In the genomic region with DNA sequence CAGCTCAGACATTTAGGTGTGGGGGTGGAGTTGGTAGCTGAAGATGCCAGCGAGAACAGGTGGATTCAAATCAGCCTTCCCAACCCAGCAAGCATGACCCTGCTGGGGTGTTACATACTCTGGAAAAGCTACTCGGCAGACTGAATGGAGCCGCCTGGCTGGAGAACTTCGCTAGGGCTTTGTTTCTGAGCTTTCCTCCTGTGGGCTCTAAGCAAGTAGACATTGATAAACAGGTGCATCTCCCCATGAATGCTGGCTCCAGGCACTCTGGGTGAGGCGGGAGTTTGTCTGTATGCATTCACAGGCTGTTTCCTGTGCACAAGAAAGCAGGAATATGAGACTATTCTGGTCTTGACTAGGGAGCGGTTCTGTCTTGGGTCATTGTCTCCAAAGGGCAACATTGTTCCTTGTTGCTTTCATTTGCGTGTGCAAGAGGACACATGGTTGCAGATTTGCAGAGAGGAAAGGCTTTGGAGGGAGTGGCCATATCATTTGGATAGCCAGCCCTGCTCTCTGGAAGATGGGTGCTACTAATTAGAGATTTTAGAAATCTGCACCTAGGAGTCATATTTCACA, we compare ENCODE assay signal across 25 mouse cellular contexts. TPM values are rescaled to one million over a fixed set of nuclear protein-coding genes. Genes with fewer than 3 reads are reported as not detected.
DNase-seq lines count a peak whose midpoint lies in the region; ATAC-seq and TF ChIP-seq lines count a peak whose summit lies in the region.
"Had no signal": no experiment of that assay in that cellular context is flagged by ENCODE, and none has a peak within 500 bp of the region (broad histone marks: within the 10 kb centered on the region; RNA-seq: fewer than 3 reads in every experiment).

No protein-coding gene starts in this region.

- H3K4me1 ChIP-seq in midbrain, embryonic 11.5 days (ENCODE audit: control insufficient read depth, insufficient read depth, low read length), result no peaks in the 10 kb centered on the region
- peaks cover 7% of the 10 kb centered on the region; the same call in 1 of the 2 replicates for H3K4me1 ChIP-seq in midbrain, embryonic 10.5 days
- peaks cover 28% of the 10 kb centered on the region for H3K4me1 ChIP-seq in cerebellum, adult 2 months (ENCODE audit: control insufficient read depth, insufficient read depth, low read length)
- H3K4me1 ChIP-seq in heart, embryonic 11.5 days (ENCODE audit: control insufficient read depth, insufficient read depth, low read length), result peaks cover 10% of the 10 kb centered on the region; the same call in 1 of the 2 replicates
- H3K4me1 ChIP-seq: embryonic facial prominence, embryonic 13.5 days; forebrain, embryonic 13.5 days; liver, embryonic 15.5 days; stomach, embryonic 15.5 days had no signal

- TF ChIP-seq CTCF in cerebellum, adult 2 months (IDR thresholded peaks at IDR 0.05; ENCODE audit: borderline replicate concordance, insufficient read depth, low read depth, low read length), result no peak

- no peak overlapping the region for H3K27ac ChIP-seq in midbrain, embryonic 11.5 days (ENCODE audit: low read depth, low read length)
- H3K27ac ChIP-seq in midbrain, embryonic 10.5 days (replicated peaks), result no peak overlapping the region
- no peak overlapping the region for H3K27ac ChIP-seq in cerebellum, adult 2 months (ENCODE audit: insufficient read depth, low read length)
- no peak overlapping the region for H3K27ac ChIP-seq in heart, embryonic 11.5 days (ENCODE audit: low read depth, low read length)
- H3K27ac ChIP-seq: embryonic facial prominence, embryonic 13.5 days; forebrain, embryonic 13.5 days; heart, embryonic 10.5 days; hindbrain, embryonic 10.5 days; limb, embryonic 10.5 days; liver, embryonic 15.5 days; lung, embryonic 15.5 days; neural tube, embryonic 15.5 days; stomach, embryonic 15.5 days had no signal

- WGBS in midbrain, embryonic 11.5 days, result 63% methylated on average over 7 of the region's 7 CpGs
- 65% methylated on average over 7 of the region's 7 CpGs for WGBS in midbrain, embryonic 10.5 days
- 11% methylated on average over 7 of the region's 7 CpGs for WGBS in cerebellum, adult 2 months
- 58% methylated on average over 7 of the region's 7 CpGs for WGBS in heart, embryonic 11.5 days (ENCODE audit: insufficient replicate concordance)

- H3K9ac ChIP-seq in midbrain, embryonic 11.5 days (ENCODE audit: low read length), result no peak overlapping the region
- H3K9ac ChIP-seq in heart, embryonic 11.5 days (ENCODE audit: low read depth, low read length), result no peak overlapping the region
- H3K9ac ChIP-seq: embryonic facial prominence, embryonic 13.5 days; forebrain, embryonic 13.5 days; liver, embryonic 15.5 days; lung, embryonic 15.5 days; neural tube, embryonic 15.5 days; stomach, embryonic 15.5 days had no signal

- TF ChIP-seq POLR2A in cerebellum, adult 2 months (IDR thresholded peaks at IDR 0.05; ENCODE audit: borderline replicate concordance, insufficient read depth, low read length), result no peak

- no peak for ATAC-seq in midbrain, embryonic 11.5 days (ENCODE audit: low FRiP score)
- no peak for ATAC-seq in heart, embryonic 11.5 days (replicated peaks; ENCODE audit: insufficient number of reproducible peaks, low FRiP score, low TSS enrichment)
- ATAC-seq: forebrain, embryonic 13.5 days had no signal

- no peaks in the 10 kb centered on the region for H3K27me3 ChIP-seq in midbrain, embryonic 11.5 days (ENCODE audit: control insufficient read depth, insufficient read depth, low read length)
- H3K27me3 ChIP-seq in midbrain, embryonic 10.5 days (ENCODE audit: low read depth, poor library complexity, severe bottlenecking), result peaks cover 12% of the 10 kb centered on the region
- H3K27me3 ChIP-seq in cerebellum, adult 2 months (ENCODE audit: control insufficient read depth, insufficient read depth, low read length), result no peaks in the 10 kb centered on the region
- no peaks in the 10 kb centered on the region for H3K27me3 ChIP-seq in heart, embryonic 11.5 days (ENCODE audit: control insufficient read depth, insufficient read depth, low read length)
- H3K27me3 ChIP-seq: forebrain, embryonic 13.5 days; neural tube, embryonic 15.5 days had no signal

- DNase-seq in midbrain, embryonic 11.5 days (ENCODE audit: low spot score, missing footprints), result peak; percentile 69
- DNase-seq in midbrain, embryonic 10.5 days (ENCODE audit: low spot score), result no peak
- peak; percentile 51 for DNase-seq in R1 (ENCODE audit: low read depth, low spot score)
- peak; percentile 72 to 86 for DNase-seq in cerebellum, adult 2 months
- DNase-seq in cerebellum, postnatal 25 days, result peak; percentile 72 to 78
- no peak for DNase-seq in kidney, postnatal 10 days
- no peak for DNase-seq in lung, postnatal 4 days
- DNase-seq: adrenal gland, adult 8-10 months; embryo, embryonic 11 days; heart, postnatal 10 days; kidney, adult 11 months; liver; lung, postnatal 36 days had no signal

- no peak overlapping the region for H3K4me2 ChIP-seq in midbrain, embryonic 11.5 days
- H3K4me2 ChIP-seq in heart, embryonic 11.5 days, result no peak overlapping the region
- H3K4me2 ChIP-seq: embryonic facial prominence, embryonic 13.5 days; forebrain, embryonic 13.5 days; liver, embryonic 15.5 days; lung, embryonic 15.5 days; neural tube, embryonic 15.5 days; stomach, embryonic 15.5 days had no signal

- H3K36me3 ChIP-seq in midbrain, embryonic 11.5 days (ENCODE audit: control insufficient read depth, insufficient read depth, low read length), result no peaks in the 10 kb centered on the region
- no peaks in the 10 kb centered on the region for H3K36me3 ChIP-seq in midbrain, embryonic 10.5 days
- no peaks in the 10 kb centered on the region for H3K36me3 ChIP-seq in heart, embryonic 11.5 days (ENCODE audit: control insufficient read depth, insufficient read depth, low read length)
- H3K36me3 ChIP-seq: embryonic facial prominence, embryonic 13.5 days; heart, embryonic 10.5 days; hindbrain, embryonic 10.5 days; limb, embryonic 10.5 days; liver, embryonic 15.5 days; lung, embryonic 15.5 days; neural tube, embryonic 15.5 days; stomach, embryonic 15.5 days had no signal

- no peaks in the 10 kb centered on the region for H3K9me3 ChIP-seq in midbrain, embryonic 11.5 days (ENCODE audit: control insufficient read depth, low read length)
- H3K9me3 ChIP-seq in midbrain, embryonic 10.5 days (replicated peaks), result no peaks in the 10 kb centered on the region
- no peaks in the 10 kb centered on the region for H3K9me3 ChIP-seq in heart, embryonic 11.5 days (replicated peaks; ENCODE audit: control insufficient read depth, low read length)
- H3K9me3 ChIP-seq: embryonic facial prominence, embryonic 13.5 days; forebrain, embryonic 13.5 days; heart, embryonic 10.5 days; hindbrain, embryonic 10.5 days; limb, embryonic 10.5 days; liver, embryonic 15.5 days; lung, embryonic 15.5 days; neural tube, embryonic 15.5 days; stomach, embryonic 15.5 days had no signal

- H3K4me3 ChIP-seq in midbrain, embryonic 11.5 days (ENCODE audit: low read depth, low read length), result no peak overlapping the region
- no peak overlapping the region for H3K4me3 ChIP-seq in midbrain, embryonic 10.5 days
- H3K4me3 ChIP-seq in cerebellum, adult 2 months (replicated peaks; ENCODE audit: insufficient read depth, low read depth, low read length), result no peak overlapping the region
- H3K4me3 ChIP-seq in heart, embryonic 11.5 days (ENCODE audit: low read depth, low read length), result no peak overlapping the region
- H3K4me3 ChIP-seq: embryonic facial prominence, embryonic 13.5 days; erythroblast, embryonic 14.5 days; forebrain, embryonic 13.5 days; heart, embryonic 10.5 days; hindbrain, embryonic 10.5 days; limb, embryonic 10.5 days; liver, embryonic 15.5 days; lung, embryonic 15.5 days; neural tube, embryonic 15.5 days; stomach, embryonic 15.5 days had no signal

RNA-seq across cellular contexts. Expression of a gene that starts 6.3 kb away (rescaled TPM):
- polyA plus RNA-seq in midbrain, embryonic 11.5 days (2014; fragmentation: Nextera tagmentation; extraction: Ambion mirVana), result 123 and 129 TPM in 2 replicates
- 164 and 189 TPM in 2 replicates for polyA plus RNA-seq in midbrain, embryonic 10.5 days (2016; fragmentation: Nextera tagmentation; extraction: Ambion mirVana)
- polyA plus RNA-seq in cerebellum, adult 2 months (2012; rRNA removed), result 104 and 107 TPM in 2 replicates
- 26.7 and 27.7 TPM in 2 replicates for polyA plus RNA-seq in heart, embryonic 11.5 days (2014; fragmentation: Nextera tagmentation; extraction: Ambion mirVana)
- polyA plus RNA-seq: erythroblast, embryonic 14.5 days had no signal

RNA-seq across cellular contexts. Expression of a gene that starts 35.7 kb away (rescaled TPM):
- 1.00 and 1.5 TPM in 2 replicates for polyA plus RNA-seq in midbrain, embryonic 11.5 days (2014; fragmentation: Nextera tagmentation; extraction: Ambion mirVana)
- 0.83 and 1.8 TPM in 2 replicates for polyA plus RNA-seq in midbrain, embryonic 10.5 days (2016; fragmentation: Nextera tagmentation; extraction: Ambion mirVana)
- 2.1 and 3.1 TPM in 2 replicates for polyA plus RNA-seq in cerebellum, adult 2 months (2012; rRNA removed)
- polyA plus RNA-seq in heart, embryonic 11.5 days (2014; fragmentation: Nextera tagmentation; extraction: Ambion mirVana), result 1.0 and 1.6 TPM in 2 replicates
- polyA plus RNA-seq: erythroblast, embryonic 14.5 days had no signal

RNA-seq across cellular contexts. Expression of a gene that starts 44.8 kb away (rescaled TPM):
- polyA plus RNA-seq in midbrain, embryonic 11.5 days (2014; fragmentation: Nextera tagmentation; extraction: Ambion mirVana), result not detected in 2 replicates
- polyA plus RNA-seq in midbrain, embryonic 10.5 days (2016; fragmentation: Nextera tagmentation; extraction: Ambion mirVana), result 0.05 TPM in 1 of 2 replicates, not detected in the other
- not detected in 2 replicates for polyA plus RNA-seq in cerebellum, adult 2 months (2012; rRNA removed)
- polyA plus RNA-seq in heart, embryonic 11.5 days (2014; fragmentation: Nextera tagmentation; extraction: Ambion mirVana), result 0.15 and 0.31 TPM in 2 replicates
- polyA plus RNA-seq: erythroblast, embryonic 14.5 days; forebrain, embryonic 13.5 days; large intestine, adult 2 months; liver, embryonic 15.5 days had no signal

Comparison
In these comparisons a context has a peak if more than half of its experiments do, and no peak if none do; other contexts are left out.
1. DNase-seq: peak in midbrain, embryonic 11.5 days (single experiment), R1 (single experiment), cerebellum, adult 2 months (2 of 2) and cerebellum, postnatal 25 days (2 of 2); none in midbrain, embryonic 10.5 days (single experiment), kidney, postnatal 10 days (single experiment) and lung, postnatal 4 days (0 of 2).